Mouse (Mus musculus): ENCODE measurements around the gene 4932438A13Rik. TPM values are rescaled to one million over a fixed set of nuclear protein-coding genes. Genes with fewer than 3 reads are reported as not detected.

Gene 4932438A13Rik
- polyA plus RNA-seq, 1 experiment: 4.3 TPM

DNA sequence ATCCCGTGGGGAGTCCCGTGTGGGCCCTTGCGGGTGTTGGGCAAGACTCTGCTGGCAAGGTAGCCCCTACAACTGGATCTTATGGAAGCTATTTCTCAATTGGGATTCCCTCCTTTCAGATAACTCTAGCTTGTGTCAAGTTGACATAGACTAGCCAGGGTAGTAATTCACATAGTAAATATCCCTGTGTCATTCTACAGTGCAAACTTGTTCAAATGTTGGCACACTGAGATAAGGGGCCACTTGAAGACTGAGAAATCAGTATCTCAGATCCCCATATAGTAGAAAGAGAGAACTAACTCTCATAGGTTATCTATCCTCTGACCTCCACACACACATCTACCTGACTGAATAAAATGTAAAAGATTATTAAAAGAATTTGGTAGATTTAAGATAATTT is 42.5 kb downstream of the 4932438A13Rik start:
- no peak overlapping the region for H3K4me3 ChIP-seq
- H3K36me3 ChIP-seq (ENCODE audit: control insufficient read depth, insufficient read depth): peaks cover 14% of the 10 kb centered on the region
- H3K4me2 ChIP-seq (ENCODE audit: low read depth): no peak overlapping the region
- H3K79me2 ChIP-seq (ENCODE audit: control insufficient read depth, insufficient read depth): no peaks in the 10 kb centered on the region
- H3ac ChIP-seq (ENCODE audit: control insufficient read depth, insufficient read length): no peak overlapping the region
- H3K27me3 ChIP-seq (ENCODE audit: control insufficient read depth, insufficient read depth, insufficient read length): no peaks in the 10 kb centered on the region
- TF ChIP-seq POLR2A (IDR thresholded peaks at IDR 0.05; ENCODE audit: insufficient read length, low read depth) (no peak), USF1 (IDR thresholded peaks at IDR 0.05; ENCODE audit: low read depth) (no peak), TCF3 (IDR thresholded peaks at IDR 0.05; ENCODE audit: insufficient read length, low read depth) (no peak), REST (IDR thresholded peaks at IDR 0.05; ENCODE audit: insufficient read depth, insufficient read length) (no peak), CEBPB (IDR thresholded peaks at IDR 0.05; ENCODE audit: insufficient read depth, poor library complexity, severe bottlenecking) (no peak), MYOG (IDR thresholded peaks at IDR 0.05; ENCODE audit: control insufficient read depth in 1 of 3, insufficient read depth in 1 of 3, insufficient read length in 2 of 3, low read depth in 2 of 3) (no peak), MAX (IDR thresholded peaks at IDR 0.05; ENCODE audit: low read depth) (no peak), E2F4 (IDR thresholded peaks at IDR 0.05; ENCODE audit: insufficient read depth) (no peak), POLR2AphosphoS2 (IDR thresholded peaks at IDR 0.05; ENCODE audit: insufficient read length, low read depth) (no peak), MYOD1 (IDR thresholded peaks at IDR 0.05; ENCODE audit: control insufficient read depth in 1 of 3, insufficient read length in 2 of 3, low read depth in 2 of 3) (no peak), SRF (IDR thresholded peaks at IDR 0.05; ENCODE audit: control insufficient read depth, insufficient read length, low read depth) (no peak), TCF12 (IDR thresholded peaks at IDR 0.05; ENCODE audit: insufficient read depth, poor library complexity, severe bottlenecking) (no peak)

DNA sequence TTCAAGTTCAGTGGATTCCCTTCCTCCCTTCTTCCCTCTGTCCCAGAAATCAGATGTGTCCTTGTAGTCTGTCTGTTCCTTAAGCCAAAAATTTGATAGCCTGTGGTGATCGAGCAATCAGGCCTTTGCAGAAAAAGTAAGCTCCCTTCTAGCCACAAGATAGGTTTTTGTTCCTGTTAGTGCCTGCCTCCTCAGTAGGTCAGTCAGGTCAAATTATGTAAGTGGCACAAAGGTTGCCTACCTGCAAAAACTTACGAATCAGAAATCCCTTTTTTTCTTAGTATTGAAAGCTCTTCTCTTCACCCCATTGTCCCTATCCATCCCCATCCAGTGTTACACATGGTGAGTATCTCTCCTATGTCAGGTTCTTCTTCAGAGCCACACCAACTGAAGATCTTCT is 54.9 kb downstream of the 4932438A13Rik start:
- H3K36me3 ChIP-seq (ENCODE audit: control insufficient read depth, insufficient read depth): peaks cover 18% of the 10 kb centered on the region
- H3K27me3 ChIP-seq (ENCODE audit: control insufficient read depth, insufficient read depth, insufficient read length): no peaks in the 10 kb centered on the region
- H3K4me2 ChIP-seq (ENCODE audit: low read depth): no peak overlapping the region
- TF ChIP-seq TCF3 (IDR thresholded peaks at IDR 0.05; ENCODE audit: insufficient read length, low read depth): no peak
- TF ChIP-seq E2F4 (IDR thresholded peaks at IDR 0.05; ENCODE audit: insufficient read depth): no peak
- no peak for TF ChIP-seq MYOG (IDR thresholded peaks at IDR 0.05; ENCODE audit: control insufficient read depth in 1 of 3, insufficient read depth in 1 of 3, insufficient read length in 2 of 3, low read depth in 2 of 3)
- TF ChIP-seq CEBPB (IDR thresholded peaks at IDR 0.05; ENCODE audit: insufficient read depth, poor library complexity, severe bottlenecking): no peak
- TF ChIP-seq SRF (IDR thresholded peaks at IDR 0.05; ENCODE audit: control insufficient read depth, insufficient read length, low read depth): no peak
- TF ChIP-seq MAX (IDR thresholded peaks at IDR 0.05; ENCODE audit: low read depth): no peak
- TF ChIP-seq REST (IDR thresholded peaks at IDR 0.05; ENCODE audit: insufficient read depth, insufficient read length): no peak
- no peak for TF ChIP-seq MYOD1 (IDR thresholded peaks at IDR 0.05; ENCODE audit: control insufficient read depth in 1 of 3, insufficient read length in 2 of 3, low read depth in 2 of 3)
- no peak overlapping the region for H3ac ChIP-seq (ENCODE audit: control insufficient read depth, insufficient read length)
- no peaks in the 10 kb centered on the region for H3K79me2 ChIP-seq (ENCODE audit: control insufficient read depth, insufficient read depth)
- no peak overlapping the region for H3K4me3 ChIP-seq

DNA sequence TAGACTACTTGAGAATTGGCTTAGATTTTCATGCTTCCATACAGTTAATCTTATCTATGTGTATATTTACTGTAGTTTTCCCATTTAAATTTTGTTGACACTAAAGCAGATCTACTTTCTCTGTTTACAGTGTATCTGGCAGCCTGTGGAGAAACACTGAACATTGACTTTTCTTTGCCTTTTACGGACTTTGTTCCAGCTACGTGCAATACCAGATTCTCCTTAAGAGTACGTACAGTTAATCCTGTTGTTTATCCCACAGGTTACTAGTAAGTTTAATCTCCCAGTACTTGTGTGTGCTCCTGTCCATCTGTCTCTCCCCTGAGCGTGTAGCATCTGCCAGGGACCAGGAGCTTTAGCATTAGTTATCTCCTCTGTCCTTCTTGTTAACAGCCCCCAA is 55.4 kb downstream of the 4932438A13Rik start:
- no peaks in the 10 kb centered on the region for H3K79me2 ChIP-seq (ENCODE audit: control insufficient read depth, insufficient read depth)
- H3K4me2 ChIP-seq (ENCODE audit: low read depth): no peak overlapping the region
- no peaks in the 10 kb centered on the region for H3K27me3 ChIP-seq (ENCODE audit: control insufficient read depth, insufficient read depth, insufficient read length)
- H3K36me3 ChIP-seq (ENCODE audit: control insufficient read depth, insufficient read depth): peaks cover 18% of the 10 kb centered on the region
- TF ChIP-seq CEBPB (IDR thresholded peaks at IDR 0.05; ENCODE audit: insufficient read depth, poor library complexity, severe bottlenecking) (no peak), POLR2A (IDR thresholded peaks at IDR 0.05; ENCODE audit: insufficient read length, low read depth) (no peak), TCF3 (IDR thresholded peaks at IDR 0.05; ENCODE audit: insufficient read length, low read depth) (no peak), TCF12 (IDR thresholded peaks at IDR 0.05; ENCODE audit: insufficient read depth, poor library complexity, severe bottlenecking) (no peak)
- no peak overlapping the region for H3K4me3 ChIP-seq
- H3ac ChIP-seq (ENCODE audit: control insufficient read depth, insufficient read length): no peak overlapping the region

DNA sequence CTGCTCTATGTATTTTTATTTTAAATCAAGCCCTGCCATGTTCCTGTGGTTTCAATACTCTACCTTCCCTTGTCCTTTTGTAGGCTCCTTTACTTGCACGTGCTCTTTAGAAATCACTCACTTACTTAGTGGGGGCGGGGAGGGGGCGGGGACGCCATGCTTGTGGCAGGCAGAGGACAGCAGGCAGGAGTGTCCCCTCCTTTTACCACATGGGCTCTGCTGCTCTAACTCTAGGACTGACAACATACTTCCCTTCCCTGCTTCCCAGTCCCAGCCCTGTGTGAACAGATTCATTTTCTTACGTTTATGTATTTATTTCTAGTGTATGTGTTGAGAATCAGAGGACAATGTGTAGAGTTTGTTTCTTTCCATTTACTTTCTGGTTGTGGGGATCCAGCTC is 78.7 kb downstream of the 4932438A13Rik start:
- Histone ChIP-seq H3ac (ENCODE audit: control insufficient read depth, insufficient read length) (no peak overlapping the region), H3K4me2 (ENCODE audit: low read depth) (no peak overlapping the region), H3K27me3 (ENCODE audit: control insufficient read depth, insufficient read depth, insufficient read length) (no peaks in the 10 kb centered on the region), H3K36me3 (ENCODE audit: control insufficient read depth, insufficient read depth) (peaks cover 19% of the 10 kb centered on the region), H3K4me3 (no peak overlapping the region), H3K79me2 (ENCODE audit: control insufficient read depth, insufficient read depth) (no peaks in the 10 kb centered on the region)
- no peak for TF ChIP-seq CEBPB (IDR thresholded peaks at IDR 0.05; ENCODE audit: insufficient read depth, poor library complexity, severe bottlenecking)
- no peak for TF ChIP-seq MYOD1 (IDR thresholded peaks at IDR 0.05; ENCODE audit: control insufficient read depth in 1 of 3, insufficient read length in 2 of 3, low read depth in 2 of 3)
- no peak for TF ChIP-seq USF1 (IDR thresholded peaks at IDR 0.05; ENCODE audit: low read depth)
- no peak for TF ChIP-seq SRF (IDR thresholded peaks at IDR 0.05; ENCODE audit: control insufficient read depth, insufficient read length, low read depth)
- no peak for TF ChIP-seq TCF12 (IDR thresholded peaks at IDR 0.05; ENCODE audit: insufficient read depth, poor library complexity, severe bottlenecking)
- no peak for TF ChIP-seq E2F4 (IDR thresholded peaks at IDR 0.05; ENCODE audit: insufficient read depth)
- TF ChIP-seq POLR2A (IDR thresholded peaks at IDR 0.05; ENCODE audit: insufficient read length, low read depth): no peak
- no peak for TF ChIP-seq TCF3 (IDR thresholded peaks at IDR 0.05; ENCODE audit: insufficient read length, low read depth)
- no peak for TF ChIP-seq MAX (IDR thresholded peaks at IDR 0.05; ENCODE audit: low read depth)
- no peak for TF ChIP-seq POLR2AphosphoS2 (IDR thresholded peaks at IDR 0.05; ENCODE audit: insufficient read length, low read depth)
- TF ChIP-seq MYOG (IDR thresholded peaks at IDR 0.05; ENCODE audit: control insufficient read depth in 1 of 3, insufficient read depth in 1 of 3, insufficient read length in 2 of 3, low read depth in 2 of 3): no peak
- no peak for TF ChIP-seq REST (IDR thresholded peaks at IDR 0.05; ENCODE audit: insufficient read depth, insufficient read length)

DNA sequence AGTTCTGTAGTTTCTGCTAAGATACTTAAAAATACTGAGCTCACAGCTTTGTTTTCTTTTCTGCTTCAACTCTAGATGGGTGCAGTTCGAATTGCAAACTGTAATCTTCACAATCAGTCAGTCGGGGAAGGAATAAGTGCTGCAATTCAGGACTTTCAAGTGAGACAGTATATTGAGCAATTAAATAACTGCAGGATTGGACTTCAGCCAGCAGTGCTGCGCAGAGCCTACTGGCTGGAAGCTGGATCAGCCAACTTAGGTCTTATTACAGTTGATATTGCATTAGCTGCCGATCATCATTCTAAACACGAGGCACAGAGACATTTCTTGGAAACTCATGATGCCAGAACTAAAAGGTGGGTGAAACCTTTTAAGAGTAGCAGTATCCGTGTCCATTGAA is 79.2 kb downstream of the 4932438A13Rik start:
- Histone ChIP-seq H3ac (ENCODE audit: control insufficient read depth, insufficient read length) (no peak overlapping the region), H3K4me2 (ENCODE audit: low read depth) (no peak overlapping the region), H3K4me3 (no peak overlapping the region), H3K79me2 (ENCODE audit: control insufficient read depth, insufficient read depth) (no peaks in the 10 kb centered on the region), H3K27me3 (ENCODE audit: control insufficient read depth, insufficient read depth, insufficient read length) (no peaks in the 10 kb centered on the region), H3K36me3 (ENCODE audit: control insufficient read depth, insufficient read depth) (peaks cover 13% of the 10 kb centered on the region)
- TF ChIP-seq CEBPB (IDR thresholded peaks at IDR 0.05; ENCODE audit: insufficient read depth, poor library complexity, severe bottlenecking): no peak
- no peak for TF ChIP-seq MAX (IDR thresholded peaks at IDR 0.05; ENCODE audit: low read depth)
- no peak for TF ChIP-seq REST (IDR thresholded peaks at IDR 0.05; ENCODE audit: insufficient read depth, insufficient read length)
- no peak for TF ChIP-seq E2F4 (IDR thresholded peaks at IDR 0.05; ENCODE audit: insufficient read depth)
- TF ChIP-seq USF1 (IDR thresholded peaks at IDR 0.05; ENCODE audit: low read depth): no peak
- TF ChIP-seq TCF12 (IDR thresholded peaks at IDR 0.05; ENCODE audit: insufficient read depth, poor library complexity, severe bottlenecking): no peak
- no peak for TF ChIP-seq SRF (IDR thresholded peaks at IDR 0.05; ENCODE audit: control insufficient read depth, insufficient read length, low read depth)
- no peak for TF ChIP-seq POLR2AphosphoS2 (IDR thresholded peaks at IDR 0.05; ENCODE audit: insufficient read length, low read depth)
- no peak for TF ChIP-seq MYOD1 (IDR thresholded peaks at IDR 0.05; ENCODE audit: control insufficient read depth in 1 of 3, insufficient read length in 2 of 3, low read depth in 2 of 3)

Data from myocyte (in vitro differentiated cells).